Mouse (Mus musculus): ENCODE results near the gene Pimreg. TPM values are rescaled to one million over a fixed set of nuclear protein-coding genes. Genes with fewer than 3 reads are reported as not detected.

Gene Pimreg
- polyA plus RNA-seq, 1 experiment from 2014 or later = 77.8 TPM

Other genes with a start within 250 kb of the Pimreg start
- gene Aipl1, start 4.5 kb upstream of the Pimreg start, polyA plus RNA-seq (2015; fragmentation: Nextera tagmentation; extraction: Ambion mirVana) = 0.27 and 0.34 TPM in 2 replicates
- 0.53 and 0.64 TPM in 2 replicates for gene Pitpnm3, start 93.7 kb downstream of the Pimreg start, polyA plus RNA-seq (2015; fragmentation: Nextera tagmentation; extraction: Ambion mirVana)
- 0.19 and 0.48 TPM in 2 replicates for gene Gm43951, start 164.8 kb downstream of the Pimreg start, polyA plus RNA-seq (2015; fragmentation: Nextera tagmentation; extraction: Ambion mirVana)
- 14.6 and 15.5 TPM in 2 replicates for gene 4933427D14Rik, start 165.4 kb downstream of the Pimreg start, polyA plus RNA-seq (2015; fragmentation: Nextera tagmentation; extraction: Ambion mirVana)
- 229 and 231 TPM in 2 replicates for gene Txndc17, start 165.5 kb downstream of the Pimreg start, polyA plus RNA-seq (2015; fragmentation: Nextera tagmentation; extraction: Ambion mirVana)
- gene Med31, start 173.6 kb downstream of the Pimreg start, polyA plus RNA-seq (2015; fragmentation: Nextera tagmentation; extraction: Ambion mirVana) = 34.4 and 37.4 TPM in 2 replicates
- 0.14 and 0.34 TPM in 2 replicates for gene Slc13a5, start 225.2 kb downstream of the Pimreg start, polyA plus RNA-seq (2015; fragmentation: Nextera tagmentation; extraction: Ambion mirVana)